Mouse (Mus musculus) kidney, adult 2 months (tissue): ENCODE measurements around the gene 4930442H23Rik.

Source experiments
- CTCF ChIP-seq: fragments of 200-500 bp; conservative IDR thresholded peaks from 2 replicates; pipeline ENCODE4 v1.5.1; 2011; ENCODE audit warnings: low read depth, mild to moderate bottlenecking, control low read depth, low read length, moderate library complexity, mixed read lengths; ENCODE audit not compliant: insufficient read depth, insufficient read length
- POLR2A ChIP-seq: fragments of 200-500 bp; IDR thresholded peaks from one replicate; pipeline ENCODE4 v1.6.1; 2011; ENCODE audit warnings: low read depth, low read length, control low read depth

- TF ChIP-seq POLR2A (no peak), CTCF (no peak)
Observed at GRCm38 (mm10) chr10:81216260-81216659, 32.6 kb upstream of the 4930442H23Rik start.
